Mouse (Mus musculus): Measurements from ENCODE around the gene Dnal4.

DNA sequence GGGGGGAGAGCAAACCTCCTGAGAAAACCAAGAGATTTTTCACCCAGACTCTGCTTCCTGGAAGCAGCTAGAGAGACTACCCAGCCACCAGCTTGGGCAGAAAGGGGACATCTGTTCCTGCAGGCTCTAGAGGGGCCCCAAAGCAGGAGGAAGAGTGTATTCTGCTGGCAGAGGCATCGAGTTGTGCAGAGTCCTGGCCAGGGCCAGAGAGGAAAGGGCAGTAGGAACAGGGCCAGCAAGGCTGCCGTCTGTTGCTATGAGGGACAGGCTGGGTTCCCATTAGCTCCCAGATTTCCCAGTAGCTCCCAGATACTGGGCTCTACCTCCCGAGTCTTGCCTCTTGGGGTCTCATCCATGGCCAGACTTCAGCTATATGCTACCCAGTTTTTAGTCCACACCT, 32.4 kb upstream of the Dnal4 start:
- TF ChIP-seq CTCF (IDR thresholded peaks at IDR 0.05; ENCODE audit: extremely low read depth, insufficient read depth, low read length) (no peak), POLR2A (IDR thresholded peaks at IDR 0.05; ENCODE audit: extremely low read depth, insufficient read depth, low read length) (no peak)
